Mouse (Mus musculus): Measurements from ENCODE around the gene Gm9964. TPM values are rescaled to one million over a fixed set of nuclear protein-coding genes. Genes with fewer than 3 reads are reported as not detected.

The Gm9964 gene
- total RNA-seq (2014; fragmentation: Nextera tagmentation), result not detected in 2 replicates
- total RNA-seq (2017), result not detected in 2 replicates

DNA sequence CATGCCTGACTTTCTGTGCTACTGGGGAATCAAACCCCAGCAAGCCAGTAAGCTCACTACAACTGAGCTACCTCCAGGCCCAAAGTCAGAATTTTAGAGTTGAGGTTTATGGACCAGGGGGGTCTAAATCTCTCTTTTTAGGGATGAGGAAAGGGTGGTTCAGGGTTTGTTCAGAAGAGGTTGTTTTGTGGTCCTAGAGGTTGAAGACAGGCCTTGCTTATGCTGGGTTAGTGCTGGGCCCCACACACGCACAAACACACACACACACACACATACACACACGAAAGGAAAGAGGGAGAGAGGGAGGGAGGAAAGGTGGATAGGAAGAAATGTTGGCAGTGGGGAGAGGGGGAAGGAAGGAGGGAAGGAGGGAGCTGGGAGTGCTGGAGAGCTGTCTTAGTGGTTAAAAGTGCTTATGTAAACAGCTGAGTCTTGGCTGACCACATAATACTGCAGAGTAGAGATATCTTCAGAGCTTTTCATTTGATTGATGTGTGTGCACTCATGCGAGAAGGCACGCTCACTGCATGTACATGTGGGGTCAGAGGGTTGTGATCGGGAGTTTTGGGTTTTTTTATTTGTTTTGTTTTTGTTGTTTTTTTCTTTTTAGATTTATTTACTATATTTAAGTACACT lies at the start of gene Gm9964:
Gene Gm9964 (minus strand): TSS at position 51 of the 636 bp plus-strand sequence.
- no peak for ATAC-seq (replicated peaks; ENCODE audit: low FRiP score, low TSS enrichment, poor library complexity, severe bottlenecking)

DNA sequence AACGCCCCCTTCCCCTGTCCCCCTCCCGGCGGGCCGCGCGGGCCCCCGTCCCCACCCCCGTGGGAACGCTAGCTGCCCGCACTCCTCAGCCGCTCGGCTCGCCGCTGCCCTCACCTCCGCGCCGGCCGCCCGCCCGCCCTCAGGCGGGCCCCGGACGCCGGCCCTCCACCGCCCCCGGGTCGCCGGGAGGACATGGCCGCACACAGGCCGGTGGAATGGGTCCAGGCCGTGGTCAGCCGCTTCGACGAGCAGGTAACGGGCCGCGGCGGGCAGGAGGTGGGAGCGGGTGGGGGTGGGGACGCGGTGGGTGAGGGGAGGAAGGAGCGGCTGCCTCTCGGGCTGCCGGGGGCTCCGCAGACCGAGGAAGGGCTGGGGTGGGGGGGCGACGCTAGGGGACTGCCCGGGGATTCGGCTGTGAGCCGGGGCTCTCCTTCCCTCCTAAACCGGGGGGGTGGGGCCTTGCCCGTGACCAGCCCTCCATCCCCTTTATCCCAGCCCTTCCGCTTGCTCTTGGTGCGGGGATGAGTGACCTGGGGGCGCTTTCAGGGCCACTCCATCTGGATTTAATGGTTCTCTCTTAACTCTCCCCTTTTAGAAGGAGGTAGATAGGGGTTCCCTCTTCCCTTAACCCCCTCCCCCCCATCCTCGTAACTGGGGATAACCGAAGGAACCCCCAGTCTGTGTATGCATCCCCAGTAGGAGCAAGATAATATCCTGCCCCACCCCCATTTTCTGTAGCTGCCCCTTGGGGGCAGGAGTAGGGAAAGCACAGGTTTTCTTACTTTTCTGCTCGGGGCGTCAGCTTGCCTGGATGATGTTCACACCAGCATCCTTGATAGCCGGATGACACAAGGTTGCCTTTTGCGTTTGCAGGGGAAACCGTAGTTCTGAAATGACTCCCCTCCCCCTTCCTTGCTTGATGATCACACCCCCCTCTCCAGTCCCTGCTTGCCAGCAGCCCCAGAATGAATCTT lies 43.4 kb upstream of the Gm9964 start:
- no peak for ATAC-seq (replicated peaks; ENCODE audit: low FRiP score, low TSS enrichment, poor library complexity, severe bottlenecking)

DNA sequence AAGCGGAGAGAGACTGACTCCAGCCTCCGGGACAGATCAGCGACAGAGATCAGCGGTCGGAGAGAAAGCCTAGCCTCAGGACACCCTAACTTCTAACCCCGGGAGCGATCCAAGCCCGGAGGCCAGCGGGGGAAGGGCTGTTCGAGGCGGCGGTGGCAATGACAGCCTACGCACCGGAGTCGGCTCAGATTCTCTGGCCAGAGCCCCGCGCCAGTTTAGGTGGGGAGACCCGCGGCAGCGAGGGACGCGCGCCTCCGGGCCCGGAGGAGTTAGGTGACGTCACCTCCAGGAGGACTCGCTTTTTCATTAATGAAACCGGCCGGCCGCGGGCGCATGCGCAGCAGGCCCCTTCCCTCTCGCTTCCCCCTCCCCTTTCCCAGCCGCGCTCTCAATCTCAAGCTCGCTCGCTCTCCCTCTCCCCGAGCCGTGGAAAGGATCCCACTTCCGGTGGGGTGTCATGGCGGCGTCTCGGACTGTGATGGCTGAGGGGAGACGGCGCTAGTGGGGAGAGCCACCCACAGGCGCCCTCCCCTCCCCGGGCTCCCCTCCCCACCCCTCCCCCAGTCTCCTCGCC lies 42.6 kb upstream of the Gm9964 start, which contains the start of gene Nf1:
Gene Nf1 (plus strand): TSS at position 460 of the 574 bp plus-strand sequence.
- ATAC-seq (replicated peaks; ENCODE audit: low FRiP score, low TSS enrichment, poor library complexity, severe bottlenecking), result peak; percentile 89

DNA sequence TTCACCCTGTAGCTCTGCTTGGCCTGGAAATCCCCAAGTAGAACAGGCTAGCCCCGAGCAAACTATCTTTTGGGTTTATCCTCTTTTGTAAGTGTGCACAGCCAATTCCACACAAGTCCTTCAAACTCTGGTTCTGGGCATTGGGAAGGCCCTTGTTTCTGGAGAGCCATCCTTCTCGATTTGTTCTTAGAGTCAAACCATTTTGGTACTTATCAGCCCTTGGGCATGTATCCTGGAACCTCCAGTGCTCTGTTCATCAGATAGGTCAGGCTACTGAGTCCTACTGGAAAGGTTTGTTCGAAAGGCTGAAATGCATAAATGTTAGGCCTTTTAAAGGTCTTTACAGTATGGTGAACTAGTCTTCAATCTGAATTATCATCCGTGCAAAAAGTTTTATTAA lies 41.9 kb upstream of the Gm9964 start:
- ATAC-seq (replicated peaks; ENCODE audit: low FRiP score, low TSS enrichment, poor library complexity, severe bottlenecking), result no peak

DNA sequence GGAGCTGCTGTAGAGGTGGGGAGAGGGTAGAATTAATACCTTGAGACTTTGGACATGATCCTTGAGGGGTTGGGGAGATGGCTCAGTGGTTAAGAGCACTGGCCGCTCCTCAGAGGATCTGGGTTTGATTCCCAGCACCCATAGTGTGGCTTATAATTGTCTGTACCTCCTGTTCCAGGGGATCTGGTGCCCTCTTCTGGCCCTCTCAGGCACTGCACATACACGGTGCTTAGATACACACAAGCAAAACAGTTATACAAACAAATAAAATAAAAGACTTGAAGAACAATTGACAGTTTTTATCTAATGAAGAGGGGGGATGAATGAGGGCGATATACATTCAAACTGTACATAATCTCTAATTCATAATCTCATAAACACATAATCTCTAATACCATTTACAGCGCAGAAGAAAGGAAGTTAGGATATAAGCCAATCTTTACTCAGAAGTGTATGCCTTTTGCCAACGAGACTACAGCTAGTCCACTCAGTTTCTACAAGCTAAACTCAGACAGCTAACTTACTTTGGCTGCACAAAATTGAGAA lies 40.1 kb upstream of the Gm9964 start:
- ATAC-seq (replicated peaks; ENCODE audit: low FRiP score, low TSS enrichment, poor library complexity, severe bottlenecking), result no peak

DNA sequence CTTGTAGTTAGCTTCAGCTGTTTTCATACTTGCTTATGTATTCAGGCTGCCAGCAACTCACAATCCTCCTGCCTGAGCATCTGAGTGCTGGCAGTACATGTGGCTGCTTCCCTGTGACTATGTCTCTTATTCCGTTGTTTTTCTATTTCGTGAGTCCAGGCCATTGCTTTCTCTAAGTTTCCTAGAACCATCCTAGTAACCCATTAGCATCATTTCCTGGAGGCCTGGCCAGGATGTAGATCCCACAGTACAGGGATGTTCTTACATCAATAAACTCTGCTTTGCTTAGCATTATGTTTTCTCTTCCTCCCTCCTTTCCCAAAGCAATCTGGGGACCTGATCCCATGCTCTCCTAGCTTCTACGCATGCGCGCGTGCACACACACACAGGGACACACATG lies 38.4 kb upstream of the Gm9964 start:
- ATAC-seq (replicated peaks; ENCODE audit: low FRiP score, low TSS enrichment, poor library complexity, severe bottlenecking), result no peak

DNA sequence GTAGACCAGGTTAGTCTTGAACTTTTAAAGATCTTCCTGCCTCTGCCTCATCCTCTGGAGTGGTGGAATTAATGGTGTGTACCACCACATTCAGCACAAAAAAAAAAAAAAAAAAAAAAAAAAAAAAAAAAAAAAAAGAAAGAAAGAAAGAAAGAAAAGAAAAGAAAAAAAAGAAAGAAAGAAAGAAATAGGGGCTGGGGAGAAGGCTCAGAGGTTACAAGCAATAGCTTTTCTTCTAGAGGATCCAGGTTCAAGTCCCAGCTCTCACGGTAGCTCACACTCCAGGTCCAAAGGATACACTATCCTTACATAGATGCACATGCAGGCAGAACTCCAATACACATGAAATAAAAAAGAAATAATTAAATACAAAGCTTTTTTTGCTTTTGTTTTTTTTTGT lies 32.9 kb upstream of the Gm9964 start:
- no peak for ATAC-seq (replicated peaks; ENCODE audit: low FRiP score, low TSS enrichment, poor library complexity, severe bottlenecking)

DNA sequence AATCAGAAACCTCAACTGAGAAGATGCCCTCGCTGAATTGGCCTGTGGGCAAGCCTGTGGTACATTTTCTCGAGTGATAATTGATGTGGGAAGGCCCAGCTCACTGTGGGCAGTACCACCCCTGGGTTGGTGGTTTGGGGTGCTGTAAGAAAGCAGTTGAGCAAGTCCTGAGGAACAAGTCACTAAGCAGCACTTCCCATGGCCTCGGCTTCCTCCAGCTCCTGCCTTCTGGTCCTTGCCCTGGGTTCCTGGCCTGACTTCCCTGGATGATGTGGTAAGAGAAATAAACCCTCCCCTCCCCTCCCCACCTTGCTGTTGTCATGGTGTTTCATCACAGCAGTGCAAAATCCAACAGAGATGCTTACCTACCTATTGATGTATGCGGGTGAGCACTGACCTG lies 31.4 kb upstream of the Gm9964 start:
- no peak for ATAC-seq (replicated peaks; ENCODE audit: low FRiP score, low TSS enrichment, poor library complexity, severe bottlenecking)

DNA sequence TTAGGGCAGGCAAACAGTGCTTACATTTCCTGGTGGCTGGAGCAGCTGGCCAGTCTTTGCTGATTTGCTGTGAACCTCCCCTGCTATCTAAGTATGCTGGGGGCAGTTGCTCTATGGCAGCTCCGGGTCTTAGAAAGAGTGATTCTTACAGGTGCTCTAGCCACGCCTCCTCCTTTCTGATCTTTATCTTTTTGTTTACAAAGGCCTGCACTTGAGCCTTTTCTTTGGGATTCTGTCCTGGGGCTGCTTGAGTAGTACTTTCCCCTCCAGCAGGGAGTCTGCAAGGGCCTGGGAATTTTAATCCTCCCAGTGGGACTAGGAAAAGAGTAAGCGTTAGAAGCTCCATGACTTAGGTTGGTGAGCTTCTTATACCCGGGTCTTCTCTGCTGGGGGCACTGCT lies 30.4 kb upstream of the Gm9964 start:
- ATAC-seq (replicated peaks; ENCODE audit: low FRiP score, low TSS enrichment, poor library complexity, severe bottlenecking), result no peak

DNA sequence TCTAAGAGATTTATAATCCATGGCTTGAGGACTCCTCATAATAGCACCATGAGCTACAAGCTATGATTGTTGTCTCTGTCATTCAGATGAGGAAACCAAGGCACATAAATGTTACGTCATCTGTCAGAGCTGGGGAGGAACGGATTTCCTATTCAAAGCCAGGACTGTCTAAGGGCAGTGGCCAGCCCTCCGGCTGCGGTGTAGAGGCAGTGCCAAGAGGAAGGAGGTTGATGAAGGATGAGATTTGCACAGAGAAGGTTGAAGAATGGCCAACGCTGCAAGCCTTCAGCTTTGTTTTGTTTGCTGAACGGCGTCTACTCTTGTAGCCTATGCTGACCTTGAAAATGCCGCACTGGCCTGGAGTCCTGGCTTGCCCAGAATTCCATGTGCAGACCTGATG lies 29.0 kb upstream of the Gm9964 start:
- ATAC-seq (replicated peaks; ENCODE audit: low FRiP score, low TSS enrichment, poor library complexity, severe bottlenecking), result no peak

DNA sequence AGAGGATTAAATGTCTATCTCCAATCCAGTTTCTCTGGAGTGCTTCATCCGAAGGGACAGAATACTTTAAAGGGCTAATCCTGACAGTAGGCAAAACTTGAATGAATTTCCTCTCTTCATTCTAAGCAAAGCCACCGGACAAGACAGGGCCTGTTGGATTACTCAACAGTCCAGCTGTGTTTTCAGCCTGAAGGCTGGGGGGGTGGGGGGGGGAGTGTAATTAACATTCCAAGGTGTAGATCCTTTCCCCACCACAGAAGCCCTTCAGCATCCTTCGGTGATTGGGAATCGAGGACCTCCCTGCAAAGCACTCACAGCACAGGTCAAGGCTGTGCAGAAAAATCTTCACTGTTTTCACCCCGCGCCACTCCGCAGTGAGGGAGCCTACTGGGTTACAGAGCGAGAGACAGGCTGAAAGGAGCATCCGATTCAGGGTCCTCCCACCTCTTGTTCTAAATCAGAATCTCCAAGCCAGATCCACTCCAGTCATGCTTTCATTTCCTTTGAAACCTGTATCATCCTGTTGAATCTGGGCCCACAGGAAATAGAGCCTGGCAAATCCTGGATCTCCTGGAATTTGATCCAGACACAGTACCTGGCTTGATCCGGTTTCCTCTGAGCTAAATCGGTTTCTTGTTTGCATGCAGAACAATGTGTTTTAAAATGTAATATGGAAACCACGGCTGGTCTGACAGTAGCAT lies 27.4 kb upstream of the Gm9964 start:
- no peak for ATAC-seq (replicated peaks; ENCODE audit: low FRiP score, low TSS enrichment, poor library complexity, severe bottlenecking)

DNA sequence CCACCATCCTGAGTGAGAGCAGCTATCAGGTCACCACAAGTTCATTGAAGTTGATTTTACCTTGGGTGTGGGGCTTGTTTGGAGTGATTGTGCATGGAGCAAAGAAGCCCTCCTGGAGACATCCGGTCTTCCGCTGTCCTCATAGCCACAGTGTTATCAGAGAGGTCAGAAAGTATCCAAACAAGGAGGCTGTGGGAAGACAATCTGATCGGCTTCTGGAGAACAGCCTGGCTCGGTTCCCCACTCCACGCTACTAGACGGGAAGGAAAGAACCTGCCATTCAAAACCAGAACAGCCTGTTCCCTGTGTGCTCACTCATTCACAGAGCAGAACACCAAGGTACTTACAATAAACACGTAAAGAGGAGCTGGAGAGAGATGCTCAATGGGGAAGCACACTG lies 23.1 kb upstream of the Gm9964 start:
- no peak for ATAC-seq (replicated peaks; ENCODE audit: low FRiP score, low TSS enrichment, poor library complexity, severe bottlenecking)

DNA sequence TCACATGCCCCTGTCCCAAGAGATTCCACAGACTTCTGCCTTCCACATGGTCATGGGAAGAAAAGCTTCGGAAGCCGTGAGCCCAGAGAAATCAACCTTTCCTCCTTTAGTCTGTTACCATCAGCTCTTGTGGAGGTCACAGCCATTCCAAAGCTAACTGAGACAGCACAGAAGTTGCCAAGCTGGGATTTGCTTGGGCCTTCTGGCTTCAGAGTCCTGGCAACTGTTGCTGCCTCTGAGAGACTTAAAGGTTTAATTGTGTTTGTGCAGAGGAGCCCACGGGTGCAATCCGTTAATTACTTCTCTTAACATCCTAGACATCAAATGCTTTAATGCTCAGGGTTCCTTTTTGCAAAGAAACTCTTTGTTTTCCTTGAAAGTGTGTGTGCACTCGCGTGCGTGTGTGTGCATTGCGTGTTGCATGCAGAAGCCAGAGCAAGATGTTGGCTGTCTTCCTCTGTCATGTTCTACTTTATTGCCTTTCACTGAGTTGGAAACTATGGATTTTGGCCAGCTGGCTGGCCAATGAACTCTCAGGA lies 20.2 kb upstream of the Gm9964 start:
- ATAC-seq (replicated peaks; ENCODE audit: low FRiP score, low TSS enrichment, poor library complexity, severe bottlenecking), result no peak

DNA sequence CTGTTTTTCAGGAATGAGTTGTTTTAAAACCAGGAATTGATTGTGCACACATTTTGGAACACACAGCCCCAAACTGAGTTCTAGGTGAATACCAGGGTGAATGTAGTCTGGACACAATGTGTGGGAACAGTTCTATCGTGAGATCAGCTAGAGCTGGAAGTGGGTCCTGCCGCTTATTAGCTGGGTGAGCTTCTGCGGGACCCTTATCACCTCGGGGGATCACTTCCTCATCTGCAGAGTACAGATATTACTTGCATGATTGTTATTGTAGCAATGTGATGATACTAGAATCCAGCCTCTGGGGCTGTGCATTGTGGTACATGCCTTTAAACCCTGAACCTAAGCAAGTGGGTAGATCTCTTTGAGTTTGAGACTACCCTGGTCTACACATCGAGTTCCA lies 13.8 kb upstream of the Gm9964 start:
- no peak for ATAC-seq (replicated peaks; ENCODE audit: low FRiP score, low TSS enrichment, poor library complexity, severe bottlenecking)

DNA sequence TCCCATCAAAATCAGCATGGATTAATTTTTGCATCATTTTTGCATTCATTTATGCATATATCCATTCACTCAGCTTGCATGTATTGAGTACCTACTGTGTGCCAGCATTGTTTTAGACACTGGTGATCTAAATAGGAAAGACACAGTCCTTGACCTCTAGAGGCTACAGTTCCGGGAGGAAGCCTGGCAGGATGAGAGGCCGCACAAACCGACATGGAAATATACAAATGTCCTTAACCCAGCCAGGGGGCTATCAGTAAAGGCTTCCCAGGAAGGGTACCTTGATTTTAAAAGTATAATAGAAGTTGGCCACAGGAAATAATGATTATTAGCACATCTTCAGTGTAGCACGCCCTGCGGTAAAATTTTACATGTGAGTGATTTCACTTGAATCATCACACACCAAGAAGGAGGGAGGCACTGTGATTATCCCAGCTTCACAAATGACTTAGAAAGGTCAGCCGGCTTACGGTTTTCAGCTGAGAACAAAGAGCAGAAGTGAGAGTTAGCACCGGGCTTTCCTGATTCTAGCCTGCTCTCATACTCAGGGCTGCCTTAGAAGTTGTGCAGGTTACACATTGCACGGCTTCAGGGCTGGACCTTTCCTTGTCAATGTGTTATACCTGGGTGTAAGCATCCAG lies 11.0 kb upstream of the Gm9964 start:
- no peak for ATAC-seq (replicated peaks; ENCODE audit: low FRiP score, low TSS enrichment, poor library complexity, severe bottlenecking)

DNA sequence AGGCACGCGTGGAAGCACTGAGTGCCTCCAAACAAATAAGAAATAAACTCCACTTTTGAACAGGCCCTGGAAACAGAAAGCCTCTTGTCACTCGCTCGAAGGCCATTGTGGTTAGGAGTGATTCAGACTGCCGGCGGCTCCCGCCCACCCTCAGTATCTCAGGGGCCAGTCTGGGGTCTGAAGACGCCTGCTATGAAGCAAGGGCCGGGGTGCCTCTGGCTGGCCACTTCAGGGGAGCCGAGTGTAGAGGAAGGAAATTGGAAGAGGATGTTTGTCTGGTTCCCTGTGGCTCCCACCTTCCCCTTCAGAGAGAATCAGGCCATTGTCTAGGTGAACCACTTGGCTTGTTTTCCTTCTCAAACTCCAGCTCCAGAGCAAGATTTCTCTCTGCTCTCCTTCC lies 10.3 kb upstream of the Gm9964 start:
- ATAC-seq (replicated peaks; ENCODE audit: low FRiP score, low TSS enrichment, poor library complexity, severe bottlenecking), result 0 out of 2 replicates have a peak, but pooled peaks have one; percentile 35

DNA sequence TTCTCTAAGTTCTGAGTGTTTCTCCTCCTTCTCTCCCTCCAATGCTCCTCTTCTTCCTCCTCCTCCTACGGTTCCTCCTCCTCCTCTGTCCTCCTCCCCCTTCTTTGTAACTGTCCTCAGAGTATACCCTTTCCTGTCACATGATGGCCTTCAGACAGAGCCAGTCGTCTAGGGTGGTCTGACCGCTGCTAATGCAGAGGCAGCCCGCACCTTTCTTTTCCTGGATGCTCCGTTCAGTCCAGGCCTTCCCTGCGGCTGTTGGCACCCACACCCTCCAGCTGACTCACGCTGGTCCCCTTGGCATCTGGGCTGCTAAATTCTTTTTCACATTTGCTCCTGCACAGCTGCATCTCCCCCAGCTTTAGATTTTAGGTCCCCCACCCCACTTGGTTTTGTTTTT lies 9.8 kb upstream of the Gm9964 start:
- ATAC-seq (replicated peaks; ENCODE audit: low FRiP score, low TSS enrichment, poor library complexity, severe bottlenecking), result no peak

DNA sequence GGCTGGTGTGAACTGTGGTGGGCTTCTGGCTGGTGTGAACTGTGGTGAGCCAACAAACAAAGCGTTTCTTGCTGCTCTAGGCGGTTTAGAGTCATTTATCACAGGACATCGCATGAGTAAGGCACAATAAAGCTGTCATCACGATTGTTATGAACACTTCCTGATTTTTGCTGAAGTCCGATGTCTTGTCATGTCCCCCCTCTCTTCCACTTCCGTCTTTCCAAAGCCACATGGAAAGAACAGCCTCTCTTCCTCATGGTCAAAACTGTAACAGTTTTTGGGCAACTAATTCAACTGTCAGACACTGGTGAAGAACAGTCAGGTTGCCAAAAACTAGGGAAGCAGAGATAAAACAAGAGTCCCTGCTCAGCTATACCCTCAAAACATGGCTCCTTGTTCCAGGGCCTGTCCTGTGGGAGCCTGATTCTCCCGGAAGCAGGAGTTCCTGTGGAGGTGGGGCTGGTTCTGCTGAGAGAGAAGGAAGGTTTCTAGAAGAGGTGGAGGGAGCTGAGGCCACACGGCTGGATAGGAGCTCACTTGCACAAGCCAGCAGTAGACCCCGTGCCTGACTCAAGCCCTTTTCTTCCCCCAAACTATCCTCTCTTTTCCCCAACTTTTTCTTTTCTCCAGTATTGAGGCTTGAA lies 9.1 kb upstream of the Gm9964 start:
- no peak for ATAC-seq (replicated peaks; ENCODE audit: low FRiP score, low TSS enrichment, poor library complexity, severe bottlenecking)
